Mouse (Mus musculus) intestine, embryonic 16.5 days (tissue): ENCODE data around the gene Lat2. TPM values are rescaled to one million over a fixed set of nuclear protein-coding genes. Genes with fewer than 3 reads are reported as not detected.
"Not testable (repeated sequence)": the region's sequence is repeated elsewhere in the genome, so short reads cannot be mapped to it uniquely, and the experiment has no call there.

ENCODE experiments used
- ATAC-seq: fragments of 200-750 bp; cut with Nextera tagmentation; 2 replicates; pipeline ENCODE4 v1.8.0; 2017; ENCODE audit warnings: moderate TSS enrichment, moderate library complexity
- H3K27ac ChIP-seq: fragments of 300-500 bp; sonication (generic); 2 replicates; pipeline ENCODE4 v1.5.1; 2014; ENCODE audit warnings: mild to moderate bottlenecking, low read length
- H3K27me3 ChIP-seq: fragments of 300-500 bp; sonication (generic); replicated peaks from 2 replicates; pipeline ENCODE4 v1.6.1; 2014; ENCODE audit warnings: low read length, control low read depth, mixed read lengths; ENCODE audit not compliant: control insufficient read depth, insufficient read depth
- H3K36me3 ChIP-seq: fragments of 300-500 bp; sonication (generic); 2 replicates; pipeline ENCODE4 v1.6.1; 2014; ENCODE audit warnings: low read length, control low read depth; ENCODE audit not compliant: control insufficient read depth, insufficient read depth
- H3K4me1 ChIP-seq: fragments of 300-500 bp; sonication (generic); 2 replicates; pipeline ENCODE4 v1.6.1; 2014; ENCODE audit warnings: low read length, control low read depth, mixed read lengths; ENCODE audit not compliant: control insufficient read depth, insufficient read depth
- H3K4me2 ChIP-seq: fragments of 300-500 bp; sonication (generic); 2 replicates; pipeline ENCODE4 v1.6.1; 2014; ENCODE audit warnings: low read depth, low read length, control low read depth
- H3K4me3 ChIP-seq: fragments of 300-500 bp; sonication (generic); 2 replicates; pipeline ENCODE4 v1.5.1; 2014; ENCODE audit warnings: mild to moderate bottlenecking, low read length
- H3K9ac ChIP-seq: fragments of 300-500 bp; sonication (generic); 2 replicates; pipeline ENCODE4 v1.6.1; 2014; ENCODE audit warnings: low read depth, low read length
- H3K9me3 ChIP-seq: fragments of 300-500 bp; sonication (generic); 2 replicates; pipeline ENCODE4 v1.6.1; 2016; ENCODE audit warnings: low read length, control low read depth; ENCODE audit not compliant: control insufficient read depth
- WGBS: fragments of 180-500 bp; shearing (Covaris S2); extraction: QIAGEN DNeasy Blood & Tissue Kit; methylation state at CpG from one replicate; pipeline ENCODE4 v1.1.7; 2014; 5-methylcytosine and 5-hydroxymethylcytosine counted together
- polyA plus RNA-seq: library from polyadenylated mRNA; unstranded; fragments of >200 nt; fragmentation: Nextera tagmentation; extraction: Ambion mirVana; gene quantifications from 2 replicates; pipeline ENCODE4 v1.2.1, GENCODE M21; 2015

Lat2 gene
- polyA plus RNA-seq: 2.1 and 2.4 TPM in 2 replicates

DNA sequence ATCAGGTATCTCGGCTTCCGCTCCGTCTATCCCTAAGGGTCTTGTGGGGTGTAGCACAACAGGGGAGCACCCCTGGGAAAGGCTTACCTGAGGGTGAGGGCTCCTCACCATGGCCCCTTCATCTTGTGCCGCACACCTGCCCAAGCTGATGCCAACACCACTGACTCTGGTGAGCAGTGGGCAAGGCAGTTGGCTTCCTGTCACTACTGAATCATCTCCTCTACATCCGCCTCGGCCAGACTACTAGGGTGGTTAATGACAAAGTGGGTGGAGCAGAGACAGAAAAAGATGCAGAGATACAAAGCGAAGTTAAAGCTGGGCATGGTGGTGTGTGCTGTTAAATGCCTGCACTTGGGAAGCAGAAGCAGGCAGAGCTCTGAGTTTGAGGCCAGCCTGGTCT lies at the start of gene Lat2:
Gene Lat2 (minus strand): TSS at position 224 of the 400 bp plus-strand sequence.
- Histone ChIP-seq H3K9me3 (no peaks in the 10 kb centered on the region), H3K4me2 (no peak within 1 kb of the TSS), H3K9ac (no peak within 1 kb of the TSS), H3K27ac (no peak within 1 kb of the TSS), H3K36me3 (peaks cover 15% of the 10 kb centered on the region), H3K4me1 (peaks cover 6% of the 10 kb centered on the region; the same call in 1 of the 2 replicates), H3K27me3 (no peaks in the 10 kb centered on the region), H3K4me3 (no peak within 1 kb of the TSS)
- ATAC-seq: no peak
- 82% methylated on average over 7 of the region's 7 CpGs for WGBS

DNA sequence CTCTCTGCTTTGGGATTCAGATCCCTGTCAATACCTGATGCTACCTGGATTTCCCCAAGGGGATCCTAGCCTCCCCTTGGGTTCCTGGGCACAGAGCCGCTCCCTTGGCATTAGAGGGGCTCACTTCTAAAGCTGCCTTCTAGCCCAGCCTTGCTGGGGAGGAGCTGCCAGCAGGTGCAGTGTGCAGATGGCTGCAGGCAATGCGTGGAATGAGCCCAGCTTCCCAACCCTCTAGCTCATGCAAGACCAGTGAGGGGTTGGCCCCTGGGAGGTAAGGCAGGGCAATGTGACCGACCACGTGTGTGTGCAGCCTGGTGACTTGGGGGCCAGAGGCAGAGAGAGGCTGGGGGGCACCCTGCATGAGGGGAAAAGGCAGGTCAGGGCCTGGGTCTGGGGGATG lies 41.9 kb upstream of the Lat2 start:
- H3K27me3 ChIP-seq: no peaks in the 10 kb centered on the region
- no peak for ATAC-seq
- H3K9me3 ChIP-seq: no peaks in the 10 kb centered on the region
- 77% methylated on average over 4 of the region's 4 CpGs for WGBS
- H3K4me1 ChIP-seq: no peaks in the 10 kb centered on the region
- no peak overlapping the region for H3K9ac ChIP-seq
- H3K4me3 ChIP-seq: no peak overlapping the region
- no peaks in the 10 kb centered on the region for H3K36me3 ChIP-seq
- no peak overlapping the region for H3K27ac ChIP-seq
- no peak overlapping the region for H3K4me2 ChIP-seq

DNA sequence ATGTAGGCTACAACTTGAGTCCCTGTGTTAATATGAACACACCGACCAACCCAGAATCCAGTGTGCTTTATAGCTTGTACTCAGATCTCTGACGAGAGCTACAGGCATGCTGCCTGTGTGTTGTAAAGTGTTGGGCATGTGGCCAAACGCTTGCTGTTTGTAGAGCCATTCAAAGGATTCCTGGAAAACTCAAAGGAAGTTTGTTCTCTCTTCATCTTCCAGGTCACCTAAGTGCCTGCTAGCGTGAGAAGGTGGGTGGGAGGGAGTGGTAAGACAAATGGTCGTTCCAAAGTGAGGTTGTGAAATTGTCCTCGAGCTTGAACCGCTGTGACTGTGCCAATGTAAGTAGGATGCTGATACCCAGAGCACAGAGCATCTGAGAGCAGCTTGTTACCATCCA lies 37.2 kb upstream of the Lat2 start:
- no peak overlapping the region for H3K27ac ChIP-seq
- no peaks in the 10 kb centered on the region for H3K27me3 ChIP-seq
- no peaks in the 10 kb centered on the region for H3K9me3 ChIP-seq
- H3K36me3 ChIP-seq: no peaks in the 10 kb centered on the region
- no peak overlapping the region for H3K4me2 ChIP-seq
- H3K9ac ChIP-seq: no peak overlapping the region
- WGBS: 35% methylated on average over 7 of the region's 7 CpGs
- ATAC-seq: no peak
- no peak overlapping the region for H3K4me3 ChIP-seq
- H3K4me1 ChIP-seq: no peaks in the 10 kb centered on the region

DNA sequence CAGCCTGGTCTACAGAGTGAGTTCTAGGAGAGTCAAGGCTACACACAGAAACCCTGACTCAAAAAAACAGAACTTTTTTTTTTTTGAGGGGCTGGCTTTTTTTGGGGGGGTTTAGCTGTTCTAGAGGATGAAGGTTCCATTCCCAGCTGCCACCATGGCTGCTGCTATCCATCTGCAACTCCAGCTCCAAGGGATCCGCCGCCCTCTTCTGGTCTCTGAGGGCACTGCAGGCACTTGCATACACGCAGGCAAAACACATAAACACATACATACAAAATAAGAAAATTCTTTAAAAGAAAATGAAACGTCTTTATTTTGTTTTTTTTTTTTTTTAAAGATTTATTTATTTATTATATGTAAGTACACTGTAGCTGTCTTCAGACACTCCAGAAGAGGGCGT lies 36.1 kb upstream of the Lat2 start:
- ATAC-seq: no peak
- 39% methylated on average over 4 of the region's 5 CpGs for WGBS
- H3K9me3 ChIP-seq: no peaks in the 10 kb centered on the region
- H3K36me3 ChIP-seq: no peaks in the 10 kb centered on the region
- H3K4me3 ChIP-seq: no peak overlapping the region
- H3K27me3 ChIP-seq: no peaks in the 10 kb centered on the region
- H3K27ac ChIP-seq: no peak overlapping the region
- no peak overlapping the region for H3K4me2 ChIP-seq
- no peaks in the 10 kb centered on the region for H3K4me1 ChIP-seq
- no peak overlapping the region for H3K9ac ChIP-seq

DNA sequence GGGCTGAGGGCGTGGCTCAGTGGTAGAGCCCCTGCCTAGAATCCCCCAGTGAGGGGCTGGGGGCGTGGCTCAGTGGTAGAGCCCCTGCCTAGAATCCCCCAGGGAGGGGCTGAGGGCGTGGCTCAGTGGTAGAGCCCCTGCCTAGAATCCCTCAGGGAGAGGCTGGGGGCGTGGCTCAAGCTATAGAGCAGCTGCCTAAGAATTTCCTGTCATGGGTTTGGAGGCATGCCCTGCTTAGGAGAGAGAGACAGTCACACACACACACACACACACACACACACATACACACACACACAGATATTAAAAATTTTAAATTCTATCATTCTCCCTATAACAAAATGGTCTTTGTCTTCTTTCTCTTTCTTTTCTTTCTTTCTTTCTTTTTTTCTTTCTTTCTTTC lies 34.2 kb upstream of the Lat2 start:
- H3K4me2 ChIP-seq, H3K9me3 ChIP-seq, H3K27ac ChIP-seq, H3K36me3 ChIP-seq, H3K9ac ChIP-seq, H3K4me3 ChIP-seq, H3K27me3 ChIP-seq, H3K4me1 ChIP-seq: not testable (repeated sequence)
- WGBS: 77% methylated on average over 3 of the region's 4 CpGs
- 0 out of 2 replicates have a peak, but pooled peaks have one; percentile 35 for ATAC-seq

DNA sequence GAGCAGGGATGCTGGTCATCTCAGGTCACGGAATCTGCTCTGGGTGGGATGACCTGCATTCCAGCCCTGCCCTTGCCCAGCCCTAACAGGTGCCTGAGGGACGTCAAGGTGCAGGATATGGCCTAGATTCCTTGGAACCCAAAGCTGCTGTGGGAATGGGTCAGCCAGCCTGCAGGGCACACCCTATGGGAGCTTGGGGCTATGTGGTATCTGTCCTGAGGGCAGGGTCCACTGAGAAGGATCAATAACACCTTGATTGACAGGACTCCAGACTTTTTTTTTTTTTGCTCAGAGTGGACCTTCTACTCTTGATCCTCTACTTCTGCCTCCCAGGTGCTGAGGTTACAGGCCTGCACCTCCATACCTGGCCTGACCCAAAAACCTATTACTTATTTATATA lies 32.6 kb upstream of the Lat2 start:
- no peak for ATAC-seq
- Histone ChIP-seq H3K36me3 (no peaks in the 10 kb centered on the region), H3K9ac (no peak overlapping the region), H3K4me2 (no peak overlapping the region), H3K27ac (no peak overlapping the region), H3K9me3 (no peaks in the 10 kb centered on the region), H3K4me3 (no peak overlapping the region), H3K27me3 (no peaks in the 10 kb centered on the region), H3K4me1 (peaks cover 5% of the 10 kb centered on the region; the same call in 1 of the 2 replicates)
- WGBS: 77% methylated on average over 2 of the region's 2 CpGs

DNA sequence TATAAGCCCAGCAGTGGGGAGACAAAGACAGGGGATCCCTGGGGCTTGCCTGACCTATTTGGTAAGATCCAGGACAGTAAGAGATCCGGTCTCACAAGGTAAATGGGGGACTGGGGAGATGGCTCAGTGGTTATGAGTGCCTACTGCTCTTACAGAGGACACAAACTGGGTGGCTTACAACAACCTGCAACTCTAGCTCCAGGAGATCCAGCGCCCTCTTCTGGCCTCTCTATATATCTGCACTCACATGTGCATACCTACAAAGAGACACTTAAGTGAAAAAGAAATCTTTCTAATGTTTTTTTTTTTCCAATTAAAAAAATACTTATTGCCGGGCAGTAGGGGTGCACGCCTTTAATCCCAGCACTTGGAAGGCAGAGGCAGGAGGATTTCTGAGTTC lies 31.6 kb upstream of the Lat2 start:
- Histone ChIP-seq H3K4me2 (no peak overlapping the region), H3K4me1 (peaks cover 5% of the 10 kb centered on the region; the same call in 1 of the 2 replicates), H3K9ac (no peak overlapping the region), H3K36me3 (no peaks in the 10 kb centered on the region), H3K4me3 (no peak overlapping the region), H3K27me3 (no peaks in the 10 kb centered on the region), H3K9me3 (no peaks in the 10 kb centered on the region), H3K27ac (no peak overlapping the region)
- 73% methylated on average over 4 of the region's 4 CpGs for WGBS
- no peak for ATAC-seq

DNA sequence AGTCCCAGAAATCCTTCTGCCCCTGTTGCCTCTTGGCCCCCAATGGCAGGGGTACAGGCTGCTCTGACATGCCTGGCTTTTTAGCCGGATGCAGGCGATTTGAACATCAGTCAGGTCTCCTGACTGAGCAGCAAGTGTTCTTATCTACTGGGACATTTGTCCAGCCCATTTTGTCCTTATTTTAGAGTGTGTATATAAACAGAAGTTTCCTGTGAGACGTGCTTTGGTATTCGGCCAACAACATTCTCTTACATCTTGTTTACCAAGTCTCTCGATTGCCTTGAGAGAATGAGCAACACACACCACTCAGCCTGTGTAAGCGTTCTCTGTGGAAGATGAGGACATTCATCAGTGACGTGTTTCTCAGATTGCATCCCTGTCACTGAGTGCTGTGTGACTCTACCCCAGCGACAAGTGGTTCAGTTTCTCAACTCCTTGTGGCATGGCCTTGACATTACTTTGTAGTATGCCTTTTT lies 29.9 kb upstream of the Lat2 start:
- peak; percentile 65 for ATAC-seq
- H3K9ac ChIP-seq: no peak overlapping the region

DNA sequence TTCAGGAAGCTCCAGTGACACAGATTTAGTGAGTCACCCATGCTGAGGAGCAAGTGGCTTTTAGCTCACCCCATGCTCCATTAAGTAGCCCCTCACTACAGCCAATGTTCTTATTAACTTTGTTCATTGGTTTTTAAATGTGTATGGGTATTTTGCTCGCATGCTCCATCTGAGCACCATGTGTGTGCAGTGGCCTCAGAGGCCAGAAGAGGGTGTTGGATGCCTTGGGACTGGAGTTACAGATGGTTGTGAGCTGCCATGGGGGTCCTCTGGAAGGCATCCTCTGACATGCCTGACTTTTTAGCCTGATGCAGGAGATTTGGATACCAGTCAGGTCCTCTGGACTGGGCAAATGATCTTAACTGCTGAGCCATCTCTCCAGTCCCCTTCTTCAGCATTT lies 29.3 kb upstream of the Lat2 start:
- no peaks in the 10 kb centered on the region for H3K9me3 ChIP-seq
- H3K4me3 ChIP-seq: no peak overlapping the region
- H3K4me1 ChIP-seq: peaks cover 5% of the 10 kb centered on the region; the same call in 1 of the 2 replicates
- H3K9ac ChIP-seq: no peak overlapping the region
- no peaks in the 10 kb centered on the region for H3K36me3 ChIP-seq
- H3K27me3 ChIP-seq: no peaks in the 10 kb centered on the region
- H3K27ac ChIP-seq: peak overlapping the region; percentile 43; the same call in 1 of the 2 replicates
- WGBS: 79% methylated on average over 1 of the region's 1 CpGs
- H3K4me2 ChIP-seq: no peak overlapping the region
- no peak for ATAC-seq

More for the DNA sequence above, 29.9 kb upstream of the Lat2 start:
- Histone ChIP-seq H3K9me3 (no peaks in the 10 kb centered on the region), H3K4me2 (no peak overlapping the region), H3K4me1 (peaks cover 5% of the 10 kb centered on the region; the same call in 1 of the 2 replicates), H3K27ac (peak overlapping the region; percentile 43; the same call in 1 of the 2 replicates), H3K27me3 (no peaks in the 10 kb centered on the region), H3K36me3 (no peaks in the 10 kb centered on the region), H3K4me3 (no peak overlapping the region)
- 32% methylated on average over 8 of the region's 8 CpGs for WGBS

DNA sequence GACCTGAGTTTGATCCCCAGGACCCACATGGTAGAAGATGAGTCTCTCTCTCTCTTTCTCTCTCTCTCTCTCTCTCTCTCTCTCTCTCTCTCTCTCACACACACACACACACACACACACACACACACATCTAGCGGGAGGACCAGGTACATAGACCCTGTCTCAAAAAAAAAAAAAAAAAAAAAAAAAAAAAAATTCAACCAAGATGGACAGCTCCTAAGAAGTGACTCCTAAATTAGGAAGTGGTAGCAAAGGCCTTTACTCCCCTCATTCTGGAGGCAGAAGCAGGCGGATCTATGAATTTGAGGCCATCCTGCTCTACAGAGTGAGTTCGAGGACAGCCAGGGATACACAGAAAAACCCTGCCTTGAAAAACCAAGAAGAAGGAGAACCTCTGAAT lies 25.5 kb upstream of the Lat2 start:
- H3K9ac ChIP-seq: no peak overlapping the region
- no peak overlapping the region for H3K4me3 ChIP-seq
- H3K4me1 ChIP-seq: peaks cover 9% of the 10 kb centered on the region; the same call in 1 of the 2 replicates
- H3K27ac ChIP-seq: no peak overlapping the region
- no peak overlapping the region for H3K4me2 ChIP-seq
- H3K9me3 ChIP-seq: no peaks in the 10 kb centered on the region
- H3K27me3 ChIP-seq: no peaks in the 10 kb centered on the region
- WGBS: 93% methylated on average over 3 of the region's 3 CpGs
- ATAC-seq: no peak
- H3K36me3 ChIP-seq: peaks cover 5% of the 10 kb centered on the region; the same call in 1 of the 2 replicates
